Mouse (Mus musculus) hindbrain, embryonic 11.5 days (tissue): ENCODE results near the gene Gm20388. TPM values are rescaled to one million over a fixed set of nuclear protein-coding genes. Genes with fewer than 3 reads are reported as not detected.

Experiments used
- ATAC-seq: fragments of 200-750 bp; cut with Nextera tagmentation; 2 replicates; pipeline ENCODE4 v1.8.0; 2017; ENCODE audit warnings: mild to moderate bottlenecking, moderate TSS enrichment, moderate library complexity; ENCODE audit not compliant: low FRiP score
- DNase-seq: peaks from one replicate; pipeline ENCODE4 v3.0.0-alpha.2; 2015; ENCODE audit warnings: low spot score
- H3K27ac ChIP-seq: fragments of 300-500 bp; sonication (generic); 2 replicates; pipeline ENCODE4 v1.5.1; 2014; ENCODE audit warnings: mild to moderate bottlenecking, low read depth, low read length
- H3K27me3 ChIP-seq: fragments of 300-500 bp; sonication (generic); 2 replicates; pipeline ENCODE4 v1.6.1; 2014; ENCODE audit warnings: mild to moderate bottlenecking, low read length, moderate library complexity, mixed read lengths; ENCODE audit not compliant: control insufficient read depth, insufficient read depth
- H3K36me3 ChIP-seq: fragments of 300-500 bp; sonication (generic); 2 replicates; pipeline ENCODE4 v1.6.1; 2014; ENCODE audit warnings: mild to moderate bottlenecking, low read length, moderate library complexity, mixed read lengths; ENCODE audit not compliant: control insufficient read depth, insufficient read depth
- H3K4me1 ChIP-seq: fragments of 300-500 bp; sonication (generic); replicated peaks from 2 replicates; pipeline ENCODE4 v1.6.1; 2014; ENCODE audit warnings: low read length, mixed read lengths; ENCODE audit not compliant: control insufficient read depth, insufficient read depth
- H3K4me2 ChIP-seq: fragments of 300-500 bp; sonication (generic); replicated peaks from 2 replicates; pipeline ENCODE4 v1.6.1; 2014; ENCODE audit warnings: mild to moderate bottlenecking, low read depth, low read length
- H3K4me3 ChIP-seq: fragments of 300-500 bp; sonication (generic); 2 replicates; pipeline ENCODE4 v1.5.1; 2014; ENCODE audit warnings: low read depth, low read length
- H3K9ac ChIP-seq: fragments of 300-500 bp; sonication (generic); 2 replicates; pipeline ENCODE4 v1.6.1; 2014; ENCODE audit warnings: low read depth, low read length
- H3K9me3 ChIP-seq: fragments of 300-500 bp; sonication (generic); 2 replicates; pipeline ENCODE4 v1.6.1; 2016; ENCODE audit warnings: low read length; ENCODE audit not compliant: control insufficient read depth
- WGBS: fragments of 180-500 bp; shearing (Covaris S2); extraction: QIAGEN DNeasy Blood & Tissue Kit; methylation state at CpG from one replicate; pipeline ENCODE4 v1.1.7; 2014; 5-methylcytosine and 5-hydroxymethylcytosine counted together
- polyA plus RNA-seq: library from polyadenylated mRNA; unstranded; fragments of >200 nt; fragmentation: Nextera tagmentation; extraction: Ambion mirVana; gene quantifications from 2 replicates; pipeline ENCODE4 v1.2.1, GENCODE M21; 2014

The Gm20388 gene
- polyA plus RNA-seq, 1 experiment from 2014 or later, result 11.8 TPM

DNA sequence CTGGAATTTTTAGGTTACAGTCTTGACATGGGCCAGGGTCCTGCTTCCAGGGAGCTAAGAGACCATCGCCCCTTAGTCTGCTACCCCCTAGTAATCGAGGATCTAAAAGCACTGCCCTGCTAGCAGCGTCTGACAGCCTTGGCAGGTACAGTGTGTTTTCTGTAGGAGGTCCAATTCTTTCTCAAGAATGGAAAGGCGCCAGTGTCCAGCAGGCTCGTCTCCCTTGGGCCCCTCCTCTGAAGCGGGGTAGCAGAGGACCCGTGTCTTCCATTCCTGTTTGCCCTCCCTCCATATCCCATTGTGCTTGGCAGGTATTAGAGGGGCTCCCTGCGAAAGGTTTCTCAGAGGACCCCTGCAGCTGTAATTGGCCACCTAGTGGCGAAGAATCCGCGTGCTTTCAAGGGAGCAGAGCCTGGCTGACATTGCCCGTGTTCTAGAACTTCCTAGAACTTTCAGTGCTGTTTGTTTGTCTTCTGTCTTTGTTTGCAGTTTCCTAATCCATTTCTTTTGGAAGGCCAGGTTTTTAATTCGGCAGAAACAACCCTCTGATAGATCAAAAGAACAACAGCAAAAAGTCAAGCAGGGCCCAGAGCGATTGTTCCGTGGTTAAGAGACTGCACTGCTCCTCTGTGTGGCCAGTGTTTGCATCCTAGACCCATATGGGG is 2136.7 kb downstream of the Gm20388 start:
- Histone ChIP-seq H3K27me3 (no peaks in the 10 kb centered on the region), H3K4me3 (no peak overlapping the region), H3K9ac (no peak overlapping the region), H3K9me3 (no peaks in the 10 kb centered on the region), H3K27ac (no peak overlapping the region), H3K4me1 (no peaks in the 10 kb centered on the region), H3K36me3 (no peaks in the 10 kb centered on the region), H3K4me2 (no peak overlapping the region)
- ATAC-seq (no peak), DNase-seq (no peak)
- 63% methylated on average over 15 of the region's 15 CpGs for WGBS

DNA sequence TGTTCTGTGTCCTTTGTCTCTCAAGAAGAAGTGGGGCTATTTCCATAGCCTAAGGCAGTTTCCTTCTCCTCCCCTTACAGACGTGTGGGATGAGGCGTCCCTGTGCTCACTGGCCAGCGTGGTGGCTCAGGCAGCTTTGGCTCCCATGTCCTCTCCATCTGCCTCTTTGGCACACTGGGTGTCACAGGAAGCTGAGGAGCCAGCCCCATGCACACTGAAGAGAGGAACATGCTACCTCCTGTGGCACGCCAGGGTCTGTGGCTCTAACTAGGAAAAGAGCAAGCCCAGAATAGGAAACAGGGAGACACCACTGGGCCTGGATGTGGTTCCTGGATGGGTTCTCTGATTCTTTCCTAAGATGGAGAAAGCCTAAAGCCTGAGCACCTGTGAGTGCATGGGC is 2138.6 kb downstream of the Gm20388 start:
- no peak for ATAC-seq
- Histone ChIP-seq H3K27me3 (no peaks in the 10 kb centered on the region), H3K9ac (no peak overlapping the region), H3K4me1 (no peaks in the 10 kb centered on the region), H3K36me3 (no peaks in the 10 kb centered on the region), H3K4me3 (no peak overlapping the region), H3K27ac (no peak overlapping the region), H3K9me3 (no peaks in the 10 kb centered on the region), H3K4me2 (no peak overlapping the region)
- DNase-seq, result no peak
- WGBS, result 89% methylated on average over 4 of the region's 4 CpGs

DNA sequence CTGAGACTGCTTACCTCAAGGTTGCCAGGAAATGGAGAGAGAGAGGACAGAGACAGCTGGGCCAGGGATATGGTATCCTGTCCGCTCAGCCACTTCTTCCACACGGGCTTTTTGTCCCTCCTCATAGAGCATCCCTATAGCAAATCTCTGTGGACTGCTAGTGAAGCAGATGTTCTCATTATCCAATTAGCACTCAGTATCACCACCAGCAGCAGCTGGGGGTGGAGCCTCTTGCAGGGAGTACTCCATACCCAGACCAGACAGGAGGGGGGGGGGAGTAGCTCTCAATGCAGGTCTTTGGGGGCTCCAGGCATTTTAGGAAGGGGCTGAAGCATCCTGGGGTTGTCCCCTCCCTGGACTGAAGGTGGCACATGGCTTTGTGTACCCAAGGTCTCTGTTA is 2139.3 kb downstream of the Gm20388 start:
- Histone ChIP-seq H3K36me3 (no peaks in the 10 kb centered on the region), H3K4me3 (no peak overlapping the region), H3K9ac (no peak overlapping the region), H3K9me3 (no peaks in the 10 kb centered on the region), H3K27ac (no peak overlapping the region), H3K4me1 (no peaks in the 10 kb centered on the region; the same call in 1 of the 2 replicates), H3K4me2 (no peak overlapping the region), H3K27me3 (no peaks in the 10 kb centered on the region)
- ATAC-seq (no peak), DNase-seq (no peak)
- 84% methylated on average over 2 of the region's 2 CpGs for WGBS

DNA sequence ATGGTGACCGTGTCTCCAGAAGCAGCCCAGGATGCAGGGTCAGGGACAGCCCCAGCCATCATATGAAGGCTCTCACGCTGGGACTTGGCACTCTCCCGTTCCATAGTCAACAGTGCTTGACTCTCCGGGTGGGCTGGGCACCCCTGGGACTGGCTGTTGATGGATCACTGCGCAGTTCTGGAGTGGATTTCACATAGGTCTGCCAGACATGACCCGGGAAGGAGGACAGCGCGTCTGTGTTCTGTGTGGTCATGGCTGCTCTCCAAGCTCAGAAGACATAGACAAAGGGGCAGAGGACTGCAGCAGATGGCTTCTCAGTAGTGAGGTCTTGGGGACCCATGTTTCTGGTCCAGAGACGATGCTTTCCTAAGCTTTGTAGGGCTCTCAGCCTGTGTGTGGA is 2140.0 kb downstream of the Gm20388 start:
- DNase-seq (no peak), ATAC-seq (no peak)
- no peaks in the 10 kb centered on the region for H3K9me3 ChIP-seq
- H3K36me3 ChIP-seq, result no peaks in the 10 kb centered on the region
- H3K4me2 ChIP-seq, result no peak overlapping the region
- 88% methylated on average over 9 of the region's 9 CpGs for WGBS
- H3K4me3 ChIP-seq, result no peak overlapping the region
- no peaks in the 10 kb centered on the region for H3K27me3 ChIP-seq
- no peaks in the 10 kb centered on the region; the same call in 1 of the 2 replicates for H3K4me1 ChIP-seq
- no peak overlapping the region for H3K9ac ChIP-seq
- no peak overlapping the region for H3K27ac ChIP-seq

DNA sequence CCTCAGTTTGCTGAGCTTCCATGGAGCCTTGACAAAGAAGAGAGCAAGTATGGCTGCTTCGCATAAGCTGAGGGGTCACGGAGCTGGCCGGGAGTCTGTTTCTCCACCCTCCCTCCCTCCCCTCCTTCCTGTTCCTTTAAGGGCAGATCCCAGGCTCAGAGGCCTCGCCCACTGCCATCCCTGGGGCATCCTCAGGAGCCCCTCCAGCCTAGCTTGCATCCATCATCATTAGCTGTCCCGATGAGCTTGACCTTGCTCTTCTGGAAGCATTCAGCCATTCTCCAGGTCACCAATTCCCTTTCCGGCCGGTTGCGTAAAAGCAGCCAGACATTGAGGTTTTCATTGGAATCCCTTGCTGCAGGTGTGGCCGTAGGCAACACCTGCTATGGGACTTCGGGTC is 2144.7 kb downstream of the Gm20388 start:
- Histone ChIP-seq H3K36me3 (no peaks in the 10 kb centered on the region), H3K27me3 (no peaks in the 10 kb centered on the region), H3K27ac (no peak overlapping the region), H3K9ac (no peak overlapping the region), H3K4me2 (no peak overlapping the region), H3K9me3 (no peaks in the 10 kb centered on the region), H3K4me1 (no peaks in the 10 kb centered on the region; the same call in 1 of the 2 replicates), H3K4me3 (no peak overlapping the region)
- WGBS, result 34% methylated on average over 10 of the region's 10 CpGs
- peak; percentile 41 for DNase-seq
- ATAC-seq, result no peak

DNA sequence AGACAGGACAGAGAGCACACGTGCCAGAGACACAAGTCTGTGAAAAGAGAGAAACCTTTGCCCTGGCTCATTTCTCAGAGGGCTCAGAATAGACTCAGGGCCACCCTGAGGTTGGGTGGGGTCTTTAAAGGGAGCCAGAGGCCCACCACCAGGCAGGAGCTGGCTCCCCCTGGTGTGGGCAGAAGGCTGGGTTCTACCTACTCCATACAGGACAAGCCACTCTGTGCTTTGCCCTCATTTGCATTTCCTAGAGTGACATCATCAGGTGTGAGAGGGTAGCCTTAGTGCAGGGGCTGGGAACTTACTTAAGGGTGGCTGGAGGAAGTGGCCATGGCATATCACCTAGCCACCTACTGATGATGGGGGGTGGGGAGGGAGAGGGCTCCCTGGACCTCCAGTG is 2145.5 kb downstream of the Gm20388 start:
- no peak for DNase-seq
- Histone ChIP-seq H3K9ac (no peak overlapping the region), H3K27me3 (no peaks in the 10 kb centered on the region), H3K4me2 (no peak overlapping the region), H3K4me3 (no peak overlapping the region), H3K36me3 (no peaks in the 10 kb centered on the region), H3K27ac (no peak overlapping the region), H3K4me1 (no peaks in the 10 kb centered on the region; the same call in 1 of the 2 replicates), H3K9me3 (no peaks in the 10 kb centered on the region)
- no peak for ATAC-seq
- WGBS, result 50% methylated on average over 1 of the region's 1 CpGs

DNA sequence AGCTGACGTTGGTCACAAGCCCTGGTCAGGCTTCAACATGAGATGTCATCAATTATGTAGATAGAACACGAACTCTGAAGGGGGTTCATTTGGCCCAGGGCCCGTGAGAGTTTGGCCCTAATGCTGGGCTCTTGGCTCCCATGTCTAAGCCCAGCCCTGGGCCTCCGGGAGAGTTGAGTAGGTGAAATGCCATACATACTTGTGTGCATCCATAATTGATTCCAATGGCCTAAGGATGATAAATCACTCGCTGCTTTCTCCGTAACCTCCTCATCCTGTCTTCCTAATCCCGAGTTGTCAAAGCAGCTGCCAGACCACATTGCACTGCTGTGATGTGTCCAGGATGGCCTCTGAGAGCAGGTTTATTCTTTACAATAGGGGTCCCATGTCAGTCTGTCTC is 2146.2 kb downstream of the Gm20388 start:
- H3K4me1 ChIP-seq, result no peaks in the 10 kb centered on the region; the same call in 1 of the 2 replicates

DNA sequence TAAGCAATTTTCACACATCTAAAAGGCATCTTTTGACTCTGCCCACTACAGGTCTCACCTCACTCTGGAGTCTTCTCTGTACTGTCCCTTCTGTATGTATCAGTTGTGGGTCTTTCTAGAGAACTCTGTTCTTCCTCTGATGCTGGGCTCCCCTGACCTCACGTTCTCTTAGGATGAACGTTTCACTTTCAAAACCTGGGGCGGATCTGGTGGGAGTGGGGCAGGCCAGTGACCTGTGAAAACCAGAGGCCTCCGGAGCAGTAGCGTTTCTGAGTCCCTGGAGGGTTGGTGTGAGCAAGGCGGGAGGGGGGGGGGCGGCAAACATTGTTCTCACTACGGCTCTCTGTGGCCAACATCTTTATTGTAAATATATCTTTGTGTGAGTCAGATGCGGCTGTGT is 2147.9 kb downstream of the Gm20388 start:
- H3K36me3 ChIP-seq, result no peaks in the 10 kb centered on the region
- H3K4me1 ChIP-seq, result no peaks in the 10 kb centered on the region; the same call in 1 of the 2 replicates
- no peaks in the 10 kb centered on the region for H3K27me3 ChIP-seq
- no peak for ATAC-seq
- H3K4me3 ChIP-seq, result no peak overlapping the region
- 54% methylated on average over 9 of the region's 9 CpGs for WGBS
- no peak overlapping the region for H3K27ac ChIP-seq
- H3K9ac ChIP-seq, result no peak overlapping the region
- DNase-seq, result no peak
- no peak overlapping the region for H3K4me2 ChIP-seq
- H3K9me3 ChIP-seq, result no peaks in the 10 kb centered on the region

More for the DNA sequence above, 2146.2 kb downstream of the Gm20388 start:
- H3K9me3 ChIP-seq, result no peaks in the 10 kb centered on the region
- no peak overlapping the region for H3K4me2 ChIP-seq
- H3K4me3 ChIP-seq, result no peak overlapping the region
- H3K27me3 ChIP-seq, result no peaks in the 10 kb centered on the region
- no peak for DNase-seq
- H3K36me3 ChIP-seq, result no peaks in the 10 kb centered on the region
- 75% methylated on average over 7 of the region's 7 CpGs for WGBS
- no peak for ATAC-seq
- no peak overlapping the region for H3K9ac ChIP-seq
- H3K27ac ChIP-seq, result no peak overlapping the region

DNA sequence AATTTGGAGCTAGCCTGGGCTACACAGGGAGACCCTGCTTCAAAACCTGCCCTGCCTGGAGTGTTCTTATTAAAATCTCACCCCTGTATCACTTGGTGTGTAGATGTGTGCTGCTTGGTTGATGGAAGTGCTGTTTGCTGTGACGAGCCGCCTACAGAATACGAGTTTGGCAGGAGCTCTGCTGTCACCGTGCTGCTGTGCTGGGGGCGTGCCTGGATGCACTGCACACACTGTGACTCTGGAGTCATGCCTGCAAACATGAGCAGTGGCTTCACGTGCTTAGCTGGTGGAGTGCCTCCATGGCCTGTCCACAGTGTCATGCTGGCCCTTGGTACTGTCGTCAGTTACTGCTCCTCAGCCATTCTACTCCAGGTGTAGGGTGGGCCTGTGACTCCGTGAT is 2148.3 kb downstream of the Gm20388 start:
- Histone ChIP-seq H3K4me2 (no peak overlapping the region), H3K36me3 (no peaks in the 10 kb centered on the region), H3K4me3 (no peak overlapping the region), H3K4me1 (no peaks in the 10 kb centered on the region; the same call in 1 of the 2 replicates), H3K27ac (no peak overlapping the region), H3K27me3 (no peaks in the 10 kb centered on the region), H3K9ac (no peak overlapping the region), H3K9me3 (no peaks in the 10 kb centered on the region)
- no peak for DNase-seq
- 84% methylated on average over 8 of the region's 8 CpGs for WGBS
- ATAC-seq, result no peak
